Mouse (Mus musculus): Measurements from ENCODE around the gene Ssh3.

The Ssh3 gene

GRCm38 (mm10) chr19:4214771-4215450 is 54.1 kb downstream of the Ssh3 start:
- peak; percentile 30 for DNase-seq

GRCm38 (mm10) chr19:4214071-4214770 is 54.8 kb downstream of the Ssh3 start, which contains the start of the genes Clcf1 and AC109138.7:
Gene Clcf1 (plus strand): TSS chr19:4214238.
Gene AC109138.7 (plus strand): TSS chr19:4214357.
- peak; percentile 71 for DNase-seq

- no peak for DNase-seq
Observed at GRCm38 (mm10) chr19:4213524-4213974, 55.4 kb downstream of the Ssh3 start.

GRCm38 (mm10) chr19:4211891-4212588 is 56.9 kb downstream of the Ssh3 start:
- DNase-seq: no peak
